Mouse (Mus musculus) small intestine, adult 2 months (tissue): ENCODE measurements around the gene Tmcc1.

Experiments used
- CTCF ChIP-seq: fragments of 200-500 bp; IDR thresholded peaks from 2 replicates; pipeline ENCODE4 v1.5.1; 2012; ENCODE audit warnings: low read depth, mild to moderate bottlenecking, control low read depth, inconsistent platforms, low read length, moderate library complexity, mixed read lengths; ENCODE audit not compliant: insufficient replicate concordance, insufficient read length; ENCODE audit errors: extremely low read depth
- POLR2A ChIP-seq: fragments of 200-500 bp; IDR thresholded peaks from 2 replicates; pipeline ENCODE4 v1.6.1; 2012; ENCODE audit warnings: low read depth, mild to moderate bottlenecking, control low read depth, inconsistent platforms, low read length, moderate library complexity

DNA sequence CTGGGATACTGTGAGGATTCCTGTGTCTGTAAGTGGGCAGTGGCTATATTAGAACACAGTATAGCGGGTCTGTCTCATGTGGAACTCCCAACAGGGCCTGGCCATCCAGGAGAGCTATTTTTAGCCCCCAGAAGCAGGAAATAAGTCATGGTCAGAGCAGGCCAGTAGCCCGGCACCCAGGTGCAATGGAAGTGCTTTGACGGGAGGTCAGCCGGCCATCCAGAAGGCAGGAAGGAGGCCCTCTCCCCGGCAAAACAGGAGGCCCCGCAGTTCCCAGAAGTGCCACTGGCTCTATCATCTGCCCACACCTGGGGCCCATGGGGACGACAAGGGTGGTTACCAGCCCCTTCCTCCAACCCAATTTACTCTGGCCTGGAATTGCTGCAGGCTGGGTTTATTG, 189.2 kb downstream of the Tmcc1 start:
- no peak for TF ChIP-seq POLR2A
- no peak for TF ChIP-seq CTCF
